Mouse (Mus musculus) forebrain, embryonic 12.5 days (tissue): ENCODE measurements at regions not wholly inside any gene's neighbourhood (a gene's known extent, or its start where the extent isn't known, plus 50 kb on each side); places are given as distances from the start of the nearest gene placed in this dataset.

Experiments
- ATAC-seq: fragments of 200-750 bp; cut with Nextera tagmentation; 2 replicates; pipeline ENCODE4 v1.8.0; 2017; ENCODE audit warnings: moderate TSS enrichment; ENCODE audit not compliant: low FRiP score
- H3K27ac ChIP-seq: fragments of 300-500 bp; sonication (generic); 2 replicates; pipeline ENCODE4 v1.5.1; 2016; ENCODE audit warnings: mild to moderate bottlenecking
- H3K27me3 ChIP-seq: fragments of 300-500 bp; sonication (generic); 2 replicates; pipeline ENCODE4 v1.6.1; 2016; ENCODE audit warnings: mild to moderate bottlenecking
- H3K36me3 ChIP-seq: fragments of 300-500 bp; sonication (generic); replicated peaks from 2 replicates; pipeline ENCODE4 v1.6.1; 2016; ENCODE audit warnings: mild to moderate bottlenecking
- H3K4me1 ChIP-seq: fragments of 300-500 bp; sonication (generic); 2 replicates; pipeline ENCODE4 v1.6.1; 2016
- H3K4me2 ChIP-seq: fragments of 300-500 bp; sonication (generic); 2 replicates; pipeline ENCODE4 v1.6.1; 2016; ENCODE audit warnings: mild to moderate bottlenecking, moderate library complexity
- H3K4me3 ChIP-seq: fragments of 300-500 bp; sonication (generic); replicated peaks from 2 replicates; pipeline ENCODE4 v1.5.1; 2016; ENCODE audit warnings: mild to moderate bottlenecking
- H3K9ac ChIP-seq: fragments of 300-500 bp; sonication (generic); 2 replicates; pipeline ENCODE4 v1.6.1; 2016; ENCODE audit warnings: mild to moderate bottlenecking
- H3K9me3 ChIP-seq: fragments of 300-500 bp; sonication (generic); 2 replicates; pipeline ENCODE4 v1.6.1; 2016
- WGBS: fragments of 180-500 bp; shearing (Covaris S2); methylation state at CpG from one replicate; pipeline ENCODE4 v1.1.7; 2016; 5-methylcytosine and 5-hydroxymethylcytosine counted together

GRCm38 (mm10) chr5:120034499-120035077 lies 81.7 kb upstream of the Rbm19 start:
- H3K9me3 ChIP-seq = no peaks in the 10 kb centered on the region
- H3K4me2 ChIP-seq = no peak overlapping the region
- peaks cover 8% of the 10 kb centered on the region; the same call in 1 of the 2 replicates for H3K27me3 ChIP-seq
- H3K36me3 ChIP-seq = no peaks in the 10 kb centered on the region
- no peak overlapping the region for H3K9ac ChIP-seq
- H3K4me1 ChIP-seq = 0 out of 2 replicates have a peak, but pooled peaks cover 3% of the 10 kb centered on the region
- 2% methylated on average over 13 of the region's 13 CpGs for WGBS
- ATAC-seq = no peak
- no peak overlapping the region for H3K27ac ChIP-seq
- no peak overlapping the region for H3K4me3 ChIP-seq

GRCm38 (mm10) chr5:120035251-120035650 lies 81.0 kb upstream of the Rbm19 start:
- Histone ChIP-seq H3K36me3 (no peaks in the 10 kb centered on the region), H3K4me1 (0 out of 2 replicates have a peak, but pooled peaks cover 3% of the 10 kb centered on the region), H3K9ac (no peak overlapping the region), H3K27ac (no peak overlapping the region), H3K9me3 (no peaks in the 10 kb centered on the region), H3K27me3 (peaks cover 8% of the 10 kb centered on the region; the same call in 1 of the 2 replicates), H3K4me2 (no peak overlapping the region), H3K4me3 (no peak overlapping the region)
- no peak for ATAC-seq
- WGBS = 83% methylated on average over 3 of the region's 3 CpGs

GRCm38 (mm10) chr5:120037806-120038205 lies 78.5 kb upstream of the Rbm19 start:
- no peak for ATAC-seq
- H3K9me3 ChIP-seq = peaks cover 3% of the 10 kb centered on the region; the same call in 1 of the 2 replicates
- H3K9ac ChIP-seq = no peak overlapping the region
- no peak overlapping the region for H3K27ac ChIP-seq
- H3K4me3 ChIP-seq = no peak overlapping the region
- H3K4me1 ChIP-seq = 0 out of 2 replicates have a peak, but pooled peaks cover 3% of the 10 kb centered on the region
- H3K36me3 ChIP-seq = no peaks in the 10 kb centered on the region
- H3K27me3 ChIP-seq = peaks cover 8% of the 10 kb centered on the region; the same call in 1 of the 2 replicates
- WGBS = 87% methylated on average over 3 of the region's 3 CpGs
- H3K4me2 ChIP-seq = no peak overlapping the region

- Histone ChIP-seq H3K4me3 (no peak overlapping the region), H3K36me3 (no peaks in the 10 kb centered on the region), H3K27me3 (no peaks in the 10 kb centered on the region), H3K27ac (no peak overlapping the region), H3K9me3 (peaks cover 3% of the 10 kb centered on the region; the same call in 1 of the 2 replicates), H3K4me1 (no peaks in the 10 kb centered on the region), H3K4me2 (no peak overlapping the region), H3K9ac (no peak overlapping the region)
- ATAC-seq = no peak
- WGBS = 84% methylated on average over 4 of the region's 4 CpGs
These were observed 72.5 kb upstream of the Rbm19 start for GRCm38 (mm10) chr5:120043786-120044185.

GRCm38 (mm10) chr5:120049063-120049781 lies 67.0 kb upstream of the Rbm19 start:
- H3K4me1 ChIP-seq = no peaks in the 10 kb centered on the region; the same call in 1 of the 2 replicates
- H3K9me3 ChIP-seq = no peaks in the 10 kb centered on the region
- H3K36me3 ChIP-seq = no peaks in the 10 kb centered on the region
- WGBS = 95% methylated on average over 7 of the region's 7 CpGs
- H3K27ac ChIP-seq = no peak overlapping the region
- H3K9ac ChIP-seq = no peak overlapping the region
- no peaks in the 10 kb centered on the region for H3K27me3 ChIP-seq
- ATAC-seq = no peak
- H3K4me3 ChIP-seq = no peak overlapping the region
- no peak overlapping the region for H3K4me2 ChIP-seq

- WGBS = 64% methylated on average over 8 of the region's 8 CpGs
- Histone ChIP-seq H3K9me3 (no peaks in the 10 kb centered on the region), H3K36me3 (no peaks in the 10 kb centered on the region), H3K4me1 (no peaks in the 10 kb centered on the region; the same call in 1 of the 2 replicates), H3K9ac (no peak overlapping the region), H3K4me2 (no peak overlapping the region), H3K4me3 (no peak overlapping the region), H3K27ac (no peak overlapping the region), H3K27me3 (no peaks in the 10 kb centered on the region)
- ATAC-seq = no peak
These were observed 65.4 kb upstream of the Rbm19 start for GRCm38 (mm10) chr5:120050728-120051436.

- ATAC-seq = no peak
- 91% methylated on average over 5 of the region's 5 CpGs for WGBS
- H3K27me3 ChIP-seq = 0 out of 2 replicates have a peak, but pooled peaks cover 4% of the 10 kb centered on the region
- H3K4me1 ChIP-seq = no peaks in the 10 kb centered on the region; the same call in 1 of the 2 replicates
- H3K27ac ChIP-seq = no peak overlapping the region
- H3K36me3 ChIP-seq = no peaks in the 10 kb centered on the region
- no peak overlapping the region for H3K9ac ChIP-seq
- no peaks in the 10 kb centered on the region for H3K9me3 ChIP-seq
- H3K4me2 ChIP-seq = no peak overlapping the region
- no peak overlapping the region for H3K4me3 ChIP-seq
These were observed 61.6 kb upstream of the Rbm19 start for GRCm38 (mm10) chr5:120054498-120055167.
